Mouse (Mus musculus) testis, postnatal 10 days (tissue): ENCODE data around the gene Krtap17-1.

Source experiments
- DNase-seq: peaks from one replicate; pipeline ENCODE4 v3.0.0; 2021; ENCODE audit warnings: low spot score

The Krtap17-1 gene

DNA sequence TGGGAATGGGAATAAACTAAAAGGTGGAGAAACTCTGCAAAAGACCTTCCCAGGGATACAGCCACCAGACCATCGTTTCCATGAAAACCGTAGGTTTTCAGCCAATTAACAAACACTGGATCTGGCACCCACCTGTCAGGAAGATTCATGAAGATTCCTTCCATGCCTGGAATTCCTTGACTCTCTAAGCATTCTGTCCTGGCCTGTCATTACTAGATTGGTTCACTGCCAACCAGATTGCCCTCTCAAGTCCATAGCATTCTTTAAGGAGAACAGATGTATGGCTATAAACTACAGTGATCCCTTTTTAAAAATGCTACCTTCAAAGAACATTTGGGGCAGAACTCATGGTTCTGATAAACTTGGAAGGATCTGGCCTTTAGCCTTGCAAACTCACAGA, 27.8 kb downstream of the Krtap17-1 start:
- DNase-seq, result no peak

DNA sequence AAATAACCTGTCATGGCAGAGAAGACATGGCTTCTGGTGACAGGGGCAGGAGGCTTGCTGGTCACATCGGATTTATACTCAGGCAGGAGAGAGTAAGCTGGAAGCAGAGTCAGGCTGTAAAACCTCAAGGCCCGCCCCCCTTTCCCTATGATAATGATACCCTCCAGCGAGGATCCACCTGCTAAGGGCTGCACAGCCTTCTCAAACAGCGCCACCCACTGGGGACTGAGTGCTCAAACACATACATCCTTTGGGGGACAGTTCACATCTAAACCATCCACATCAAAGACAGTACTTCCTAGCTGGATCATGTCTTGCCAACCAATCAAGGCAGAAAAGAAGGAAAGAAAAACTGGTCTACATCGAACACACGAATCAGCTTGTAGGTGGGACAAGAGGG, 29.6 kb downstream of the Krtap17-1 start:
- no peak for DNase-seq

DNA sequence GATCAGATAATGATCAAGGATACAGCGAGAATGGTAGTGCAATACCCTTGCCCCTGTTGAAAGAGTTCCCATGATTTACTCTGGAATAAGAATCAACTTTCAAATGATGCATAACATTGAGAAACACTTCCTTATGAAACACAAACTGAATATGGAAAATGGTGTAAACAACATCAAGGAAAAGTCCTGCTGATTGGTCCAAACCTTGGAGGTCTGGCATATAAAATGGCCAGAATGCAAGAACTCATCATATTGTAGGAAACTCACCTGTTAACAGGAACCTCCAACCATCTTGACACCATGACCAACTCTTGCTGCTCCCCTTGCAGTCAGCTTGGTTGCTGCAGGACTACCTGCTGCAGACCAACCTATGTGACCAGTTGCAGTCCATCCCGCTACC, 45.6 kb downstream of the Krtap17-1 start, which contains the start of gene Krtap9-5:
Krtap9-5 (plus strand) TSS at position 301 of the 400 bp plus-strand sequence.
- no peak for DNase-seq
